Mouse (Mus musculus) midbrain, embryonic 11.5 days (tissue): ENCODE results near the gene Cryba4. TPM values are rescaled to one million over a fixed set of nuclear protein-coding genes. Genes with fewer than 3 reads are reported as not detected.

Experiments
- ATAC-seq: fragments of 200-750 bp; cut with Nextera tagmentation; 2 replicates; pipeline ENCODE4 v1.8.0; 2017; ENCODE audit warnings: moderate TSS enrichment, moderate library complexity; ENCODE audit not compliant: low FRiP score
- DNase-seq: peaks from one replicate; pipeline ENCODE4 v3.0.0; 2015; ENCODE audit warnings: low spot score; ENCODE audit errors: missing footprints
- H3K27ac ChIP-seq: fragments of 300-500 bp; sonication (generic); 2 replicates; pipeline ENCODE4 v1.5.1; 2014; ENCODE audit warnings: low read depth, low read length
- H3K27me3 ChIP-seq: fragments of 300-500 bp; sonication (generic); 2 replicates; pipeline ENCODE4 v1.6.1; 2014; ENCODE audit warnings: mild to moderate bottlenecking, low read length, moderate library complexity, mixed read lengths; ENCODE audit not compliant: control insufficient read depth, insufficient read depth
- H3K36me3 ChIP-seq: fragments of 300-500 bp; sonication (generic); 2 replicates; pipeline ENCODE4 v1.6.1; 2014; ENCODE audit warnings: mild to moderate bottlenecking, low read length, moderate library complexity, mixed read lengths; ENCODE audit not compliant: control insufficient read depth, insufficient read depth
- H3K4me1 ChIP-seq: fragments of 300-500 bp; sonication (generic); 2 replicates; pipeline ENCODE4 v1.6.1; 2014; ENCODE audit warnings: low read length; ENCODE audit not compliant: control insufficient read depth, insufficient read depth
- H3K4me2 ChIP-seq: fragments of 300-500 bp; sonication (generic); 2 replicates; pipeline ENCODE4 v1.6.1; 2014; ENCODE audit warnings: mild to moderate bottlenecking, moderate library complexity
- H3K4me3 ChIP-seq: fragments of 300-500 bp; sonication (generic); 2 replicates; pipeline ENCODE4 v1.5.1; 2014; ENCODE audit warnings: low read depth, low read length
- H3K9ac ChIP-seq: fragments of 300-500 bp; sonication (generic); 2 replicates; pipeline ENCODE4 v1.6.1; 2014; ENCODE audit warnings: low read length
- H3K9me3 ChIP-seq: fragments of 300-500 bp; sonication (generic); 2 replicates; pipeline ENCODE4 v1.6.1; 2016; ENCODE audit warnings: low read length; ENCODE audit not compliant: control insufficient read depth
- WGBS: fragments of 180-500 bp; shearing (Covaris S2); extraction: QIAGEN DNeasy Blood & Tissue Kit; methylation state at CpG from one replicate; pipeline ENCODE4 v1.1.7; 2014; 5-methylcytosine and 5-hydroxymethylcytosine counted together
- polyA plus RNA-seq: library from polyadenylated mRNA; unstranded; fragments of >200 nt; fragmentation: Nextera tagmentation; extraction: Ambion mirVana; gene quantifications from 2 replicates; pipeline ENCODE4 v1.2.1, GENCODE M21; 2014

The Cryba4 gene
- polyA plus RNA-seq, 1 experiment from 2014 or later: 0.52 TPM

GRCm38 (mm10) chr5:112295162-112295561 is 42.8 kb upstream of the Cryba4 start:
- Histone ChIP-seq H3K27me3 (no peaks in the 10 kb centered on the region), H3K36me3 (no peaks in the 10 kb centered on the region), H3K27ac (no peak overlapping the region), H3K4me2 (no peak overlapping the region), H3K4me1 (peaks cover 10% of the 10 kb centered on the region), H3K9me3 (no peaks in the 10 kb centered on the region), H3K9ac (peak overlapping the region; percentile 5; the same call in 1 of the 2 replicates), H3K4me3 (no peak overlapping the region)
- no peak for ATAC-seq
- DNase-seq: no peak
- 29% methylated on average over 8 of the region's 8 CpGs for WGBS

- Histone ChIP-seq H3K27ac (no peak overlapping the region), H3K4me1 (peaks cover 10% of the 10 kb centered on the region), H3K9me3 (no peaks in the 10 kb centered on the region), H3K4me2 (no peak overlapping the region), H3K36me3 (no peaks in the 10 kb centered on the region), H3K4me3 (no peak overlapping the region), H3K9ac (peak overlapping the region; percentile 5; the same call in 1 of the 2 replicates), H3K27me3 (no peaks in the 10 kb centered on the region)
- no peak for ATAC-seq
- 69% methylated on average over 4 of the region's 4 CpGs for WGBS
- DNase-seq: no peak
These were observed 42.4 kb upstream of the Cryba4 start for GRCm38 (mm10) chr5:112294696-112295095.

- no peak overlapping the region for H3K27ac ChIP-seq
- WGBS: 84% methylated on average over 2 of the region's 2 CpGs
- no peak overlapping the region for H3K4me2 ChIP-seq
- ATAC-seq (no peak), DNase-seq (no peak)
- no peaks in the 10 kb centered on the region for H3K27me3 ChIP-seq
- no peak overlapping the region for H3K9ac ChIP-seq
- H3K4me1 ChIP-seq: peaks cover 10% of the 10 kb centered on the region
- no peak overlapping the region for H3K4me3 ChIP-seq
- H3K9me3 ChIP-seq: no peaks in the 10 kb centered on the region
- no peaks in the 10 kb centered on the region for H3K36me3 ChIP-seq
These were observed 41.5 kb upstream of the Cryba4 start for GRCm38 (mm10) chr5:112293800-112294199.

- Histone ChIP-seq H3K4me1 (peaks cover 10% of the 10 kb centered on the region), H3K27me3 (no peaks in the 10 kb centered on the region), H3K27ac (no peak overlapping the region), H3K4me3 (no peak overlapping the region), H3K4me2 (no peak overlapping the region), H3K9me3 (no peaks in the 10 kb centered on the region), H3K9ac (no peak overlapping the region), H3K36me3 (no peaks in the 10 kb centered on the region)
- ATAC-seq (no peak), DNase-seq (no peak)
- WGBS: 85% methylated on average over 17 of the region's 17 CpGs
These were observed 40.1 kb upstream of the Cryba4 start for GRCm38 (mm10) chr5:112292343-112292980.

GRCm38 (mm10) chr5:112291866-112292265 is 39.5 kb upstream of the Cryba4 start:
- no peak for ATAC-seq
- Histone ChIP-seq H3K27ac (no peak overlapping the region), H3K27me3 (no peaks in the 10 kb centered on the region), H3K9me3 (no peaks in the 10 kb centered on the region), H3K4me2 (no peak overlapping the region), H3K36me3 (no peaks in the 10 kb centered on the region), H3K4me3 (no peak overlapping the region), H3K9ac (no peak overlapping the region), H3K4me1 (peaks cover 10% of the 10 kb centered on the region)
- DNase-seq: no peak
- WGBS: 89% methylated on average over 5 of the region's 5 CpGs

- Histone ChIP-seq H3K9ac (no peak overlapping the region), H3K9me3 (no peaks in the 10 kb centered on the region), H3K4me2 (no peak overlapping the region), H3K4me1 (peaks cover 9% of the 10 kb centered on the region), H3K36me3 (no peaks in the 10 kb centered on the region), H3K27me3 (no peaks in the 10 kb centered on the region), H3K4me3 (no peak overlapping the region), H3K27ac (no peak overlapping the region)
- no peak for DNase-seq
- 95% methylated on average over 8 of the region's 8 CpGs for WGBS
- no peak for ATAC-seq
These were observed 38.2 kb upstream of the Cryba4 start for GRCm38 (mm10) chr5:112290536-112290880.

- WGBS: 93% methylated on average over 16 of the region's 16 CpGs
- H3K4me1 ChIP-seq: peaks cover 4% of the 10 kb centered on the region
- H3K36me3 ChIP-seq: no peaks in the 10 kb centered on the region
- H3K4me3 ChIP-seq: no peak overlapping the region
- no peaks in the 10 kb centered on the region for H3K9me3 ChIP-seq
- no peak overlapping the region for H3K27ac ChIP-seq
- no peak overlapping the region for H3K9ac ChIP-seq
- no peak for DNase-seq
- no peaks in the 10 kb centered on the region for H3K27me3 ChIP-seq
- ATAC-seq: no peak
- no peak overlapping the region for H3K4me2 ChIP-seq
These were observed 37.7 kb upstream of the Cryba4 start for GRCm38 (mm10) chr5:112289819-112290535.

- H3K4me3 ChIP-seq: no peak overlapping the region
- H3K4me1 ChIP-seq: no peaks in the 10 kb centered on the region
- no peak overlapping the region for H3K27ac ChIP-seq
- no peak overlapping the region for H3K9ac ChIP-seq
- DNase-seq: no peak
- no peak overlapping the region for H3K4me2 ChIP-seq
- no peaks in the 10 kb centered on the region for H3K36me3 ChIP-seq
- no peaks in the 10 kb centered on the region for H3K27me3 ChIP-seq
- WGBS: 89% methylated on average over 8 of the region's 8 CpGs
- no peaks in the 10 kb centered on the region for H3K9me3 ChIP-seq
- no peak for ATAC-seq
These were observed 36.9 kb upstream of the Cryba4 start for GRCm38 (mm10) chr5:112289236-112289635.

- DNase-seq (no peak), ATAC-seq (no peak)
- no peak overlapping the region for H3K27ac ChIP-seq
- no peaks in the 10 kb centered on the region for H3K27me3 ChIP-seq
- H3K4me3 ChIP-seq: no peak overlapping the region
- no peak overlapping the region for H3K9ac ChIP-seq
- H3K36me3 ChIP-seq: no peaks in the 10 kb centered on the region
- no peaks in the 10 kb centered on the region for H3K9me3 ChIP-seq
- no peaks in the 10 kb centered on the region for H3K4me1 ChIP-seq
- WGBS: 83% methylated on average over 9 of the region's 9 CpGs
- H3K4me2 ChIP-seq: no peak overlapping the region
These were observed 36.1 kb upstream of the Cryba4 start for GRCm38 (mm10) chr5:112288193-112289141.
